ENCODE assay signal across 8 mouse cellular contexts in the genomic region with DNA sequence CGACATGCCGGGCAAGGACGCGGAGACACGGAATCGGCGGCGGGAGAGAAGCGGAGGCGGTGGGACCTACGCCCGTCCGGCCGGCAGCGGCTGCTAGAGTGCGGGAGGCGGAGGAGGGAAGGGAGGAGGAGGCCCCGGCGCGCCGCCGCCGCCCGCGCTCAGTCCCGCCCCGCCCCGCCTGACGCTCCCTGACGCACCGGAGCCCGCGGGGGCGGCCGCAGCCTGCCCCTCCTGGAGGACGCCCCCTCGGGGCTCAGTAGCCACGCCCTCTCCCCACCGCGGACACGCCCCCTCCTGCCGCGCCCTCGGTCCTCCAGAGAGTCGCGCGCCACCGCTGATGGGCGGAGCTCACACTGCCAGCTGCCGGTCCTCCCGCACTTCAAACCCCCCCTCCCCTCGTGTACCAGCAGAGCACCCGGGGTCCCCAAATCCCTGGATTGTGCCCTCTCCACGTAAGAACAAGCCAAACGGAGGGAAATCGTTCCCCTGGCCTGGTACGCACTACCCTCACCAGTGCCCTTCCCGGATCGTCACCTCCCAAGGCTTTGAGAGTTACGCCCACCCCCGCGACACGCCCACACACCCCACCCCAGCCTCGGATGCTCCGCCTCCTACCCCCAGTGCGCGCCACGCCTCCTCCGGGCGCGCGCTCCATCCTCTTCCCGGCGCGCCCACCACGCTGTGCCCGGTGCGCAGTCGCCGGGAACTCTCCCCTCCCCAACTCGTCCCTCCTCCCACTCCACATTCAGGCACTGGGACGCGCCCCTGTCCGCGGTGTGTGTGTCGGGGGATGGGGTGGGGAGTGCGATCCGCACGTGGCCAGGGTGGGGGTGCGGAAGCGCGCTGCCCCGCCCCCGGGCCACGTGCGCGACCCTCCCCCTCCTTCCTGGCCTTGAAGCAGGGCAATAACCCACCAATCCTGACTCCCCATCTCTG. TPM values are rescaled to one million over a fixed set of nuclear protein-coding genes. Genes with fewer than 3 reads are reported as not detected.
DNase-seq lines count a peak whose midpoint lies in the region; ATAC-seq lines count a peak whose summit lies in the region.

Gene Klf16, minus strand, starts transcription at position 127 of the 936 bp plus-strand sequence.

- H3K27ac ChIP-seq in hindbrain, embryonic 15.5 days (replicated peaks): peak within 1 kb of the TSS; percentile 91

- peak; percentile 87 for ATAC-seq in hindbrain, embryonic 15.5 days (ENCODE audit: low FRiP score, low read depth)

- H3K9me3 ChIP-seq in hindbrain, embryonic 15.5 days: no peaks in the 10 kb centered on the region

- peaks cover 44% of the 10 kb centered on the region for H3K4me1 ChIP-seq in hindbrain, embryonic 15.5 days (replicated peaks)

- H3K4me2 ChIP-seq in hindbrain, embryonic 15.5 days: peak within 1 kb of the TSS; percentile 92

- under 1% methylated on average over 71 of the region's 97 CpGs for WGBS in hindbrain, embryonic 15.5 days

- no peaks in the 10 kb centered on the region for H3K27me3 ChIP-seq in hindbrain, embryonic 15.5 days

- peaks cover 3% of the 10 kb centered on the region; the same call in 1 of the 2 replicates for H3K36me3 ChIP-seq in hindbrain, embryonic 15.5 days

- peak; percentile 97 for DNase-seq in R1 (ENCODE audit: low read depth, low spot score)
- peak; percentile 85 to 90 for DNase-seq in cerebellum, postnatal 25 days
- peak; percentile 94 to 97 for DNase-seq in frontal cortex, postnatal 36 days (ENCODE audit: low spot score in 2 of 2)
- DNase-seq in left cerebral cortex, adult 11 months (ENCODE audit: low spot score): peak; percentile 95
- peak; percentile 99 for DNase-seq in lung, postnatal 4 days
- DNase-seq in retina, postnatal 7 days (ENCODE audit: low read depth, low spot score): peak; percentile 81
- peak; percentile 99 for DNase-seq in urinary bladder, adult 2 months (ENCODE audit: low spot score)

- H3K4me3 ChIP-seq in hindbrain, embryonic 15.5 days: peak within 1 kb of the TSS; percentile 87

- peak within 1 kb of the TSS; percentile 76 for H3K9ac ChIP-seq in hindbrain, embryonic 15.5 days

RNA-seq across cellular contexts. Expression of gene Klf16, which starts in this region (rescaled TPM):
- polyA plus RNA-seq in hindbrain, embryonic 15.5 days (2015; fragmentation: Nextera tagmentation; extraction: Ambion mirVana): 6.3 and 6.7 TPM in 2 replicates
- polyA plus RNA-seq in urinary bladder, adult 2 months (2012; rRNA removed): 11.5 and 11.8 TPM in 2 replicates

Comparison
In these comparisons a context has a peak if more than half of its experiments do, and no peak if none do; other contexts are left out.
1. Peak in every context shown above with its lines: DNase-seq, ATAC-seq, H3K4me3 ChIP-seq and H3K27ac ChIP-seq.